Mouse (Mus musculus) neural tube, embryonic 13.5 days (tissue): Measurements from ENCODE around the gene Nos3. TPM values are rescaled to one million over a fixed set of nuclear protein-coding genes. Genes with fewer than 3 reads are reported as not detected.

Source experiments
- ATAC-seq: fragments of 200-750 bp; cut with Nextera tagmentation; 2 replicates; pipeline ENCODE4 v1.8.0; 2017; ENCODE audit warnings: low read depth, mild to moderate bottlenecking, moderate TSS enrichment, moderate library complexity
- H3K27ac ChIP-seq: fragments of 300-500 bp; sonication (generic); replicated peaks from 2 replicates; pipeline ENCODE4 v1.5.1; 2015; ENCODE audit warnings: moderate library complexity, mild to moderate bottlenecking, inconsistent platforms
- H3K27me3 ChIP-seq: fragments of 300-500 bp; sonication (generic); 2 replicates; pipeline ENCODE4 v1.6.1; 2015; ENCODE audit warnings: mild to moderate bottlenecking, inconsistent platforms
- H3K36me3 ChIP-seq: fragments of 300-500 bp; sonication (generic); 2 replicates; pipeline ENCODE4 v1.6.1; 2015; ENCODE audit warnings: mild to moderate bottlenecking, inconsistent platforms
- H3K4me1 ChIP-seq: fragments of 300-500 bp; sonication (generic); replicated peaks from 2 replicates; pipeline ENCODE4 v1.6.1; 2015; ENCODE audit warnings: inconsistent platforms
- H3K4me2 ChIP-seq: fragments of 300-500 bp; sonication (generic); 2 replicates; pipeline ENCODE4 v1.6.1; 2015; ENCODE audit warnings: inconsistent platforms, mild to moderate bottlenecking, moderate library complexity
- H3K4me3 ChIP-seq: fragments of 300-500 bp; sonication (generic); 2 replicates; pipeline ENCODE4 v1.5.1; 2015; ENCODE audit warnings: mild to moderate bottlenecking, inconsistent platforms
- H3K9ac ChIP-seq: fragments of 300-500 bp; sonication (generic); 2 replicates; pipeline ENCODE4 v1.6.1; 2015; ENCODE audit warnings: moderate library complexity, mild to moderate bottlenecking, inconsistent platforms
- H3K9me3 ChIP-seq: fragments of 300-500 bp; sonication (generic); 2 replicates; pipeline ENCODE4 v1.6.1; 2016; ENCODE audit warnings: inconsistent platforms
- WGBS: fragments of 180-500 bp; shearing (Covaris S2); methylation state at CpG from one replicate; pipeline ENCODE4 v1.1.7; 2015; 5-methylcytosine and 5-hydroxymethylcytosine counted together
- polyA plus RNA-seq: library from polyadenylated mRNA; unstranded; fragments of >200 nt; fragmentation: Nextera tagmentation; extraction: Ambion mirVana; gene quantifications from 2 replicates; pipeline ENCODE4 v1.2.1, GENCODE M21; 2015

The Nos3 gene
- polyA plus RNA-seq, 1 experiment from 2014 or later, result 9.3 TPM

DNA sequence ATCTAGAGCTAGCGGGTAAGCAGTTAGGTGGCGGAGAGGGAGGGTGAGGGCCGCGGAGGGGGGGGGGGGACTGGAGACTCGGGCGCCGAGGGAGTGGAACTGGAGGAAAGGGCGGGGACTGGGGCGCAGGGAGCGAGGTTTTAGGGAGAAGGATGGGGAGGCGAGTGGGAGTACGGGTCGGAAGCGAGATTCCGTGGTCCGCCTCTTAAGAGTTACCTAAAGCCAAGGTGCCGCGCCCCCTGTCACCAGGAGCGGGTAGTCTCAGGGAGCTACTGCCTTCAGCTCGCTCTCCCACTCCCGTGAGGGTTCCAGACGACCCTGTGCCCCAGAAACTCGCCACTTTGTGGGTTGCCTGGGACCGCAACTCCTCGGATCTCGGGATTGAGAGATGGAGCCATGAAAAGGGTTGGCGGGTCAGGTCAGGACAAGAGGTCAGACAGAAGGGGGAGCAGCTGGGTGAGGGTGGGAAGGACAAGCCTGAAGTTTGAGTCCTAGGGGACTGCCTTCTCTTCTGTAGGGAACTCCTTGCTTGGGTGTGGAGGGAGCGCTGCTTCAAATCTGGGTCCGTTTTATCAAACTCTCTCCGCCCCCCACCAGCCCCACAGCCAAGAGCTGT is 60.9 kb downstream of the Nos3 start:
- no peak for ATAC-seq
- no peak overlapping the region for H3K27ac ChIP-seq
- peaks cover 19% of the 10 kb centered on the region for H3K36me3 ChIP-seq
- peak overlapping the region; percentile 85 for H3K4me2 ChIP-seq
- H3K4me3 ChIP-seq, result peak overlapping the region; percentile 64
- peaks cover 64% of the 10 kb centered on the region for H3K4me1 ChIP-seq
- H3K27me3 ChIP-seq, result peaks cover 15% of the 10 kb centered on the region; the same call in 1 of the 2 replicates
- H3K9me3 ChIP-seq, result no peaks in the 10 kb centered on the region
- under 1% methylated on average over 26 of the region's 30 CpGs for WGBS
- peak overlapping the region; percentile 82 for H3K9ac ChIP-seq

DNA sequence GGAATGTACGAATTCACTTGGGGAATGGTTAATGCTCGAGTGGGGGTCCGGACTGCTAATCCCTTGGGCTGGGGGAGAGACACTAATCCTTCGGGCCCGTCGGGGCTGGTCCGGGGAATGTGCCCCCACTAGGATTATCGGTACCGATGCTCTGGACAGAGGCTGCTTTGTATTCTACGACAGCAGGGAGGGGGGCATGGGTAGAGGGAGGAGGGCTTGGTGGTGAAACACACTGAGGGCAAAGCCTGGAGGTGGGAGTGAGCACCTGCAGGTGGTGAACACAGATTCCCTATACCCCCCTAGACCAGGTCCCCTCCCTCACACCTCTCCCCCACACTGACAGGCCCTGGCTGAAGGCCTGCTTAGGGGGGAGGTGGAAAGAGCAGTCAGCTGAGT is 61.4 kb downstream of the Nos3 start:
- H3K36me3 ChIP-seq, result peaks cover 19% of the 10 kb centered on the region
- peak overlapping the region; percentile 64 for H3K4me3 ChIP-seq
- H3K9ac ChIP-seq, result peak overlapping the region; percentile 82
- peaks cover 15% of the 10 kb centered on the region; the same call in 1 of the 2 replicates for H3K27me3 ChIP-seq
- H3K27ac ChIP-seq, result no peak overlapping the region
- WGBS, result 2% methylated on average over 10 of the region's 10 CpGs
- H3K9me3 ChIP-seq, result no peaks in the 10 kb centered on the region
- peaks cover 64% of the 10 kb centered on the region for H3K4me1 ChIP-seq
- ATAC-seq, result no peak
- peak overlapping the region; percentile 85 for H3K4me2 ChIP-seq

DNA sequence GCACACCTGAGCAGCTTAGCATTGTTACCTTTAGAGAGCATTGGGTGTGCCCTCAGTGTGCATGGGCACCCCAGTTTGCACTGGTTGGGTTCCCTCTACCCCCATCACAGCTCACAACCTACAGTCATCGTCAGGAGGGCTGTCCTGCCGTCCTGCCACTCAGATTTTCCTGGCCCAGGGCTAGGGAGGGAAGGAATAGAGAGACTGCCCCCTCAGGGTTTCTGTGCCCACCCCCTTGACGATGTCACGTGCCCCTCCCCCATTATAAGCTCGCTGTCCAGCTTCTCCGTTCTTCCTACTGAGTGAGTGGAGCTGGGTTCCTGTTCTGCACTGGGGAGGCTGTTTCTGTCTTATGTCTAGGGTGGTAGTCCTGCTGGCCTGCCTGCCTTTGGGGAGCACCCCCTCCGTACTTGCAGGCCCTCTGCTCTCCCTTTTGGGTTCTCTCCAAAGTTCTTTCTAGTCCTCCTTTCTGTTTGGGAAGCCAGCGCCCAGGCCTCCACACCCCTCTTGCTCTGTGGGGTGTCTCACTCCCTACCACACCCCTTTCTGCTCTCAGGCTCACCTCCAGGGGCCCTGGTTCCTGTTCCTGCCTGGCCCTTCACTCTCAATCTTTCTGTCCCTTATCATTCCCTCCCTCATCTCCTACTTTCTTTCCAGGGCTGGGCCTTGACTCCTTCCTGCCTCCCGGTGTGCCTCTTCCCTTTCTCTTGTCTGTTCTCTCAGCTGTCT is 62.1 kb downstream of the Nos3 start:
- no peak overlapping the region for H3K27ac ChIP-seq
- peaks cover 15% of the 10 kb centered on the region; the same call in 1 of the 2 replicates for H3K27me3 ChIP-seq
- H3K9me3 ChIP-seq, result no peaks in the 10 kb centered on the region
- 10% methylated on average over 9 of the region's 9 CpGs for WGBS
- H3K4me3 ChIP-seq, result peak overlapping the region; percentile 64; the same call in 1 of the 2 replicates
- ATAC-seq, result no peak
- peak overlapping the region; percentile 85 for H3K4me2 ChIP-seq
- peaks cover 22% of the 10 kb centered on the region for H3K36me3 ChIP-seq
- H3K9ac ChIP-seq, result peak overlapping the region; percentile 82; the same call in 1 of the 2 replicates
- H3K4me1 ChIP-seq, result peaks cover 60% of the 10 kb centered on the region

DNA sequence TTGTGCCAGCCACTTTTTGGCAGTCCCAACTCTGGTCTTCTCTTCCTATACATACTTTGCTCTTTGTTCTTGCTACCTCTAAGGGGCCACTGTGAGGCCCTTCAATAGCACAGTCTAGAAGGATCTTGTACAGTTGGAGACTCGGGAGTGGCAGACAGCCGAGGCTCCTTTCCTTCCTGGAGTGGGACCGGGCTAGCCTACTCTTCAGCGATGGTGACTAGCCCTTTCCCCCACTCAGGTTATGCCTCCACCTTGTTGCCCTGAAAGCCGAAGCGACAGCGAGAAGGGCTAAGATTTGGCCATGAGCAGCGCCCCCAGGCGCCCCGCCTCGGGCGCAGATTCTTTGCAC is 62.6 kb downstream of the Nos3 start:
- H3K4me2 ChIP-seq, result peak overlapping the region; percentile 85
- no peaks in the 10 kb centered on the region for H3K9me3 ChIP-seq
- WGBS, result 20% methylated on average over 12 of the region's 12 CpGs
- H3K36me3 ChIP-seq, result peaks cover 27% of the 10 kb centered on the region
- no peak overlapping the region for H3K4me3 ChIP-seq
- no peak overlapping the region for H3K27ac ChIP-seq
- H3K9ac ChIP-seq, result 0 out of 2 replicates have a peak overlapping the region, but pooled peaks have one; percentile 22
- H3K27me3 ChIP-seq, result peaks cover 15% of the 10 kb centered on the region; the same call in 1 of the 2 replicates
- no peak for ATAC-seq
- H3K4me1 ChIP-seq, result peaks cover 55% of the 10 kb centered on the region

DNA sequence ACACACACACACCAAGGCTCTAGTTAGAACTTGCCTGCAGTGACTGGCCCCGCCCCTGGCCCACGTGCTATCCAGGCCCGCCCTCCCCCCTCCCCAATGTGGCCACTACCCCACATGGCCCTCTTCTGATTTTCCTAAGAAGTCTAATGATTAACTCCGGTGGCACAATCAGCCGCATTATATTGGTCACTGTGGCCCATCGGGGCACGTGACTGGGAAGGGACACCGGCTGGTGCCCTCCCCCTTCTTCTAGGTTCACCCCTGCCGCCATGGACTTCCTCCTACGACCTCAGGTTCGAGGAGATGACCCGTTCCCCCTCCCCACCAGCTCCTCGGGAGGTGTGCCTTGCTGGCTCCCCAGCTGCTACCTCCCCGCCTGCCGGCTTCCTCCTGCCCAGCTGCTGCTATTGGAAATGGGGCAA is 63.4 kb downstream of the Nos3 start:
- H3K4me1 ChIP-seq, result peaks cover 48% of the 10 kb centered on the region
- no peaks in the 10 kb centered on the region for H3K9me3 ChIP-seq
- H3K4me2 ChIP-seq, result peak overlapping the region; percentile 22
- peak overlapping the region; percentile 43 for H3K9ac ChIP-seq
- peaks cover 35% of the 10 kb centered on the region for H3K36me3 ChIP-seq
- H3K27ac ChIP-seq, result no peak overlapping the region
- no peak for ATAC-seq
- no peak overlapping the region for H3K4me3 ChIP-seq
- WGBS, result 7% methylated on average over 15 of the region's 15 CpGs
- H3K27me3 ChIP-seq, result peaks cover 15% of the 10 kb centered on the region; the same call in 1 of the 2 replicates

DNA sequence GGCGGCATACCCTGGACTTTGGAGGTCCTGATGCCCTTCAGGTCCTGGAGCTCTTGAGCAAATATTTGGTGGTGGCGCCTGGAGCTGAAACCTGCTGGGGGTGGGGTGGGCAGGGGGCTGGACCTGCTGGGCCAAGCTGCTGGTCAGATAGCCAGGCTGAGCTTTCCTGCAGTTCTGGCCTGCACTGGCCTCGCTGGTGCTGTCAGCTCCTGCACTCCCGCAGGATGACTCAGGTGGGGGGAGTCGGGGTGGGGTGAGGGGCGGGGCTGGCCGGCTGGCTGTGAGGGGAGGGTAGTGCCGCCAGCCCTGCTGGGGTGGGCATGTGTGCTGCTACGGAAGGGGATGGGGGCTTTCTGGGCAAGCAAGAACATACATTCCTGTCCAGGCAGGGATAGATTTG is 64.0 kb downstream of the Nos3 start:
- Histone ChIP-seq H3K9ac (peak overlapping the region; percentile 43), H3K4me1 (peaks cover 46% of the 10 kb centered on the region), H3K4me2 (no peak overlapping the region), H3K9me3 (no peaks in the 10 kb centered on the region), H3K36me3 (peaks cover 41% of the 10 kb centered on the region), H3K27ac (no peak overlapping the region), H3K4me3 (no peak overlapping the region), H3K27me3 (peaks cover 15% of the 10 kb centered on the region; the same call in 1 of the 2 replicates)
- 13% methylated on average over 9 of the region's 9 CpGs for WGBS
- no peak for ATAC-seq

DNA sequence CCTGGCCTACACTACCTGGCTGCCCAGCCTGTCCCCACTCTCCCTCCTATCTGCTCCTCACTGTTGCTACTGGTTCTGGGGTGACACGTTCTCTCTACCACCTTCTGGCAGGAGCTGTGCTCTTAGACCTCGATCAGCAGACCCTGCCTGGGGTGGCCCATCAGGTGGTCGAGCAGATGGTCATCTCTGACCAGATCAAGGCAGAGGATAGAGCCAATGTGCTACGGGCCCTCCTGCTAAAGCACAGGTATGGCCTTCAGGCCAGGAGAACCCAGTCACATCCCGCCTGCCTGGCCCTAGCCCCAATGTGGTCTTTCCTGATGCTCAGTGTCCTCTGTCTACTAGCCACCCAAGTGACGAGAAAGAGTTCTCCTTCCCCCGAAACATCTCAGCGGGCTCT is 69.4 kb downstream of the Nos3 start:
- ATAC-seq, result no peak
- 93% methylated on average over 8 of the region's 8 CpGs for WGBS
- H3K4me2 ChIP-seq, result no peak overlapping the region
- H3K27ac ChIP-seq, result no peak overlapping the region
- H3K27me3 ChIP-seq, result no peaks in the 10 kb centered on the region
- H3K9me3 ChIP-seq, result no peaks in the 10 kb centered on the region
- H3K9ac ChIP-seq, result no peak overlapping the region
- peaks cover 76% of the 10 kb centered on the region for H3K36me3 ChIP-seq
- H3K4me3 ChIP-seq, result no peak overlapping the region
- no peaks in the 10 kb centered on the region for H3K4me1 ChIP-seq

Other genes starting within 250 kb of the Nos3 start
- gene Nupl2, start 199.8 kb upstream of the Nos3 start, polyA plus RNA-seq, result 14.1 and 16.6 TPM in 2 replicates
- gene Kcnh2, start 13.2 kb upstream of the Nos3 start, polyA plus RNA-seq, result 13.5 and 15.5 TPM in 2 replicates
- 1.1 TPM in 2 replicates for gene Atg9b, start 27.3 kb downstream of the Nos3 start, polyA plus RNA-seq
- gene Abcb8, start 28.9 kb downstream of the Nos3 start, polyA plus RNA-seq, result 46.7 and 47.4 TPM in 2 replicates
- gene Asic3, start 48.6 kb downstream of the Nos3 start, polyA plus RNA-seq, result 1.8 and 3.0 TPM in 2 replicates
- gene Cdk5, start 58.7 kb downstream of the Nos3 start, polyA plus RNA-seq, result 93.2 and 102 TPM in 2 replicates
- 18.5 and 24.6 TPM in 2 replicates for gene Slc4a2, start 59.0 kb downstream of the Nos3 start, polyA plus RNA-seq
- 89.4 and 102 TPM in 2 replicates for gene Fastk, start 80.5 kb downstream of the Nos3 start, polyA plus RNA-seq
- 51.2 TPM in 2 replicates for gene Tmub1, start 83.0 kb downstream of the Nos3 start, polyA plus RNA-seq
- gene Agap3, start 87.4 kb downstream of the Nos3 start, polyA plus RNA-seq, result 64.6 and 80.9 TPM in 2 replicates
- 11.2 and 16.1 TPM in 2 replicates for gene Gbx1, start 162.4 kb downstream of the Nos3 start, polyA plus RNA-seq
- 0.15 and 0.25 TPM in 2 replicates for gene Asb10, start 176.2 kb downstream of the Nos3 start, polyA plus RNA-seq
- 0.08 and 0.17 TPM in 2 replicates for gene 4931409K22Rik, start 192.0 kb downstream of the Nos3 start, polyA plus RNA-seq
- gene Abcf2, start 212.7 kb downstream of the Nos3 start, polyA plus RNA-seq, result 91.2 and 99.1 TPM in 2 replicates
- 19.1 and 19.9 TPM in 2 replicates for gene Chpf2, start 221.9 kb downstream of the Nos3 start, polyA plus RNA-seq